Mouse (Mus musculus) myocyte (in vitro differentiated cells): ENCODE results near the gene Srp14. TPM values are rescaled to one million over a fixed set of nuclear protein-coding genes. Genes with fewer than 3 reads are reported as not detected.

Experiments used
- H3K27me3 ChIP-seq: one replicate; pipeline ENCODE4 v1.6.1; 2011; ENCODE audit not compliant: control insufficient read depth, insufficient read depth, insufficient read length
- H3K36me3 ChIP-seq: one replicate; pipeline ENCODE4 v1.6.1; 2011; ENCODE audit not compliant: control insufficient read depth, insufficient read depth
- H3K4me2 ChIP-seq: one replicate; pipeline ENCODE4 v1.6.1; 2011; ENCODE audit warnings: low read depth, control low read depth
- H3K4me3 ChIP-seq: one replicate; pipeline ENCODE4 v1.5.1; 2011; ENCODE audit warnings: mild to moderate bottlenecking, control low read depth, moderate library complexity
- H3K79me2 ChIP-seq: one replicate; pipeline ENCODE4 v1.6.1; 2011; ENCODE audit not compliant: control insufficient read depth, insufficient read depth
- H3ac ChIP-seq: one replicate; pipeline ENCODE4 v1.6.1; 2011; ENCODE audit not compliant: control insufficient read depth, insufficient read length
- CEBPB ChIP-seq: IDR thresholded peaks from 2 replicates; pipeline ENCODE4 v1.6.1; 2011; ENCODE audit warnings: mild to moderate bottlenecking, moderate library complexity; ENCODE audit not compliant: poor library complexity, insufficient read depth, severe bottlenecking
- E2F4 ChIP-seq: IDR thresholded peaks from one replicate; pipeline ENCODE4 v1.6.1; 2011; ENCODE audit warnings: mild to moderate bottlenecking, control low read depth, moderate library complexity; ENCODE audit not compliant: insufficient read depth
- MAX ChIP-seq: IDR thresholded peaks from one replicate; pipeline ENCODE4 v1.6.1; 2011; ENCODE audit warnings: low read depth, mild to moderate bottlenecking, control low read depth
- MYOD1 ChIP-seq, 3 experiments: IDR thresholded peaks; one replicate each; pipeline ENCODE4 v1.6.1; 2011; ENCODE audit warnings: control low read depth in 2 of 3, low read depth in 2 of 3, mild to moderate bottlenecking in 2 of 3, moderate library complexity in 1 of 3; ENCODE audit not compliant: insufficient read length in 2 of 3, control insufficient read depth in 1 of 3
- MYOG ChIP-seq, 3 experiments: IDR thresholded peaks; one replicate each; pipeline ENCODE4 v1.6.1; 2011; ENCODE audit warnings: control low read depth in 2 of 3, low read depth in 2 of 3, mild to moderate bottlenecking in 2 of 3; ENCODE audit not compliant: insufficient read length in 2 of 3, control insufficient read depth in 1 of 3, insufficient read depth in 1 of 3
- POLR2A ChIP-seq: IDR thresholded peaks from one replicate; pipeline ENCODE4 v1.6.1; 2011; ENCODE audit warnings: low read depth, mild to moderate bottlenecking, control low read depth, moderate library complexity; ENCODE audit not compliant: insufficient read length
- POLR2AphosphoS2 ChIP-seq: IDR thresholded peaks from one replicate; pipeline ENCODE4 v1.6.1; 2011; ENCODE audit warnings: low read depth, control low read depth; ENCODE audit not compliant: insufficient read length
- REST ChIP-seq: IDR thresholded peaks from one replicate; pipeline ENCODE4 v1.6.1; 2011; ENCODE audit warnings: mild to moderate bottlenecking, control low read depth, moderate library complexity; ENCODE audit not compliant: insufficient read depth, insufficient read length
- SRF ChIP-seq: IDR thresholded peaks from one replicate; pipeline ENCODE4 v1.6.1; 2011; ENCODE audit warnings: low read depth; ENCODE audit not compliant: control insufficient read depth, insufficient read length
- TCF12 ChIP-seq: IDR thresholded peaks from one replicate; pipeline ENCODE4 v1.6.1; 2011; ENCODE audit warnings: mild to moderate bottlenecking, control low read depth; ENCODE audit not compliant: poor library complexity, insufficient read depth, severe bottlenecking
- TCF3 ChIP-seq: IDR thresholded peaks from one replicate; pipeline ENCODE4 v1.6.1; 2011; ENCODE audit warnings: low read depth, control low read depth; ENCODE audit not compliant: insufficient read length
- USF1 ChIP-seq: IDR thresholded peaks from one replicate; pipeline ENCODE4 v1.6.1; 2011; ENCODE audit warnings: low read depth, mild to moderate bottlenecking, control low read depth, moderate library complexity
- polyA plus RNA-seq: library from polyadenylated mRNA; unstranded; fragments of >200 nt; fragmentation: generic; extraction: Trizol; gene quantifications from one replicate; pipeline ENCODE4 v1.2.1, GENCODE M21; 2012; ENCODE audit warnings: missing spikeins

Srp14 gene
- polyA plus RNA-seq, 1 experiment: 311 TPM

DNA sequence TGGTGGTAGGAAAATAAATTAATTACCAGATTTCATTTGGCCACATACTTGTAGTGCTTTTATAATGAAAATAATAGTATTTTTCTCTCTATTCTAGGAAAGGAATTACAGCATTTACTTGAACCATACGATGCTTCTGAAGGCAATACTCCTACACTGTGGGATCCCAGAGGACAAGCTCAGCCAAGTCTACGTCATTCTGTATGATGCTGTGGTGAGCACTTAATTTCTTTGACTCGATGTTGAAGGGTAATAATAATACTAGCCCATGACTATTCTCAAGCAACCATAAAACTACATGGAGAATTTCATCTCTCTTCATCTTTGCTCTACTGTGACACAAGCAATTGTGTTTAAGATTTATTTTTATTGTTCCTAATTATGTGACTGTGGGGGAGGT lies 22.5 kb downstream of the Srp14 start:
- Histone ChIP-seq H3K4me2 (no peak overlapping the region), H3K4me3 (no peak overlapping the region), H3K36me3 (no peaks in the 10 kb centered on the region), H3K79me2 (no peaks in the 10 kb centered on the region), H3K27me3 (no peaks in the 10 kb centered on the region), H3ac (no peak overlapping the region)
- TF ChIP-seq TCF3 (no peak), MAX (no peak), POLR2A (no peak), E2F4 (no peak), MYOD1 (IDR thresholded peaks at IDR 0.05; ENCODE audit: control insufficient read depth in 1 of 3, insufficient read length in 2 of 3, low read depth in 2 of 3) (no peak), POLR2AphosphoS2 (no peak), REST (no peak), TCF12 (no peak), MYOG (IDR thresholded peaks at IDR 0.05; ENCODE audit: control insufficient read depth in 1 of 3, insufficient read depth in 1 of 3, insufficient read length in 2 of 3, low read depth in 2 of 3) (no peak), USF1 (no peak), CEBPB (no peak), SRF (no peak)

DNA sequence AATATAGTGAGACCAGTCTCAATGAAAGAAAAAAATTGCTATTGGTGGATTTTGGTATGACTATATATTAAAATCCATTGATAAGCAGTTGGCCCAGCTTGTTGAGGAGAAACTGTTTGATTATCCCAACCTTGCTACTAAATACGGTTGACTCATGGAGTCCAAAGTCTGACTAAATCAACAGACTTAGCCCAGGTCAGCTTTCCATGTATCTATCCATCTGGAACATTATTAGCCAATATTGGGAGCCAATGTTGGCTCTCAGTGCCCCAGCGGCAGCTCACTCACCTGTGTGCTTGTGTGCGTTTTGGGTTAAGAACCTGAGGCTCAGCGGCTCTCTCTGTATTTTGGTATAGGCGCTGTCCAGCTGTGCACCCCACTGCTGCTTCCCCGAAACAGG lies 28.5 kb downstream of the Srp14 start:
- Histone ChIP-seq H3K4me3 (no peak overlapping the region), H3K36me3 (no peaks in the 10 kb centered on the region), H3K27me3 (no peaks in the 10 kb centered on the region), H3ac (no peak overlapping the region), H3K4me2 (no peak overlapping the region), H3K79me2 (no peaks in the 10 kb centered on the region)
- no peak for TF ChIP-seq POLR2AphosphoS2

DNA sequence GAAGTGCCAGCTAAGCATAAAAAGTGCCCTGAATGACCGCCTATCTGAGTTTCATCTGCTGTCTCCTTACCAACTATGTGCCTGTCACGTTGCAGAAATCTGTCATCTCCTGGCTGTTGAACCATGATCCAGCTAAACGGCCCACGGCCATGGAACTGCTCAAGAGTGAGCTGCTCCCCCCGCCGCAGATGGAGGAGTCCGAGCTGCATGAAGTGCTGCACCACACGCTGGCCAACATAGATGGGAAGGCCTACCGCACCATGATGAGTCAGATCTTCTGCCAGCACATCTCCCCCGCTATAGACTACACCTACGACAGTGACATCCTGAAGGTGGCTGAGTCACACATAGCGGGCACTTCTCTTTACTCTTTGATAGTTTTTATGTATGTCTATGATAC lies 31.3 kb downstream of the Srp14 start:
- H3K79me2 ChIP-seq: no peaks in the 10 kb centered on the region
- TF ChIP-seq TCF12 (no peak), SRF (no peak), CEBPB (no peak), MAX (no peak), TCF3 (no peak), MYOG (IDR thresholded peaks at IDR 0.05; ENCODE audit: control insufficient read depth in 1 of 3, insufficient read depth in 1 of 3, insufficient read length in 2 of 3, low read depth in 2 of 3) (no peak), POLR2A (no peak), POLR2AphosphoS2 (no peak), REST (no peak), E2F4 (no peak), USF1 (no peak), MYOD1 (IDR thresholded peaks at IDR 0.05; ENCODE audit: control insufficient read depth in 1 of 3, insufficient read length in 2 of 3, low read depth in 2 of 3) (no peak)
- H3K4me3 ChIP-seq: no peak overlapping the region
- no peaks in the 10 kb centered on the region for H3K27me3 ChIP-seq
- peaks cover 5% of the 10 kb centered on the region for H3K36me3 ChIP-seq
- no peak overlapping the region for H3K4me2 ChIP-seq
- no peak overlapping the region for H3ac ChIP-seq

DNA sequence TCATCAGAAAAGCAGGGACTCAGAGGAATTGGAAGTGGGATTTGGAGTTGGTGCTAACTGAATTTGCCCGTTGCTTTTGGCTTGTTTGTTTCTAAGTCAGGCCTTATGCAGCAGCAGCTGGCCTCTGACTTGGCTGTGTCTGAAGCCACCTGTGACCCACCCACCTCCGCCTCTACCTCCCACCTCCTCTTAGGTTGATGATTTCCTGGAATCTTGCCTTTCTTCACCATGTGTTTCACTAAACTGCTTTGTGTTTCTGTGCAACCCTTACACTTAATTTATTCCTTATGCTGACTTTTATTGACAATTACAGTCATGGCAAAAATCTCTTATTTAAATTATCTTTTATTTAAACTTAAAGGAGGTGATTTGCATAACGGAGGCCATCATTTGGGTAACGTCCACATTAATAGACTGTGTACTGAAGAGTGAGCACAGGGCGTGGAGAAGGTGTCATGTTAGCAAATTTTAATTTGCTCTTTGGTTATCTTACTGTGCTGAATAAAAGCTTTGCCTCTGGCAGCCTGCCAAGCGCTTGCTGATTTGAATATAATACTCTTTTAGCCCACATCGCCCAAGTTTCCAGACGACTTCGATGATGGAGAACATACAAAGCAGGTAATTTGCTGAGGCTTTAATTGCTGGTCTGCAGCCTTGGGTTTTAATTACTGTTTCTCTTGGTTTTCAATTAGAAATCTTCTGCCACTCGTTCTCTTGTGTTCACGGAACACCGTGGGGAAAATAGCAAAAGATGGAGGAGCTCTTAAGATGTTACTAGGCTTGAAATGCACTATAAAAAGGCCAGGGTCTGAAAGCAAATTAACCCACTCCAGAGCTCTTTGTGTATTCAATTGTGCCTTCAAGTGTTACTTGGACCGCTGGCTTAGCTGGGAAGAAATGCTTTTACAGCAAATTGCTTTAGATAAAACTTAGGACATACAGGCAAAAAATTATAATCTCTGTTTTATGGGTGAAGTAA lies 33.5 kb downstream of the Srp14 start:
- Histone ChIP-seq H3ac (no peak overlapping the region), H3K4me2 (no peak overlapping the region), H3K4me3 (no peak overlapping the region), H3K27me3 (no peaks in the 10 kb centered on the region), H3K79me2 (no peaks in the 10 kb centered on the region), H3K36me3 (peaks cover 5% of the 10 kb centered on the region)
- TF ChIP-seq TCF12 (no peak), POLR2A (no peak), MAX (no peak), MYOG (IDR thresholded peaks at IDR 0.05; ENCODE audit: control insufficient read depth in 1 of 3, insufficient read depth in 1 of 3, insufficient read length in 2 of 3, low read depth in 2 of 3) (no peak), POLR2AphosphoS2 (no peak), CEBPB (no peak), MYOD1 (IDR thresholded peaks at IDR 0.05; ENCODE audit: control insufficient read depth in 1 of 3, insufficient read length in 2 of 3, low read depth in 2 of 3) (no peak), TCF3 (no peak), SRF (no peak), REST (no peak), USF1 (no peak), E2F4 (no peak)

DNA sequence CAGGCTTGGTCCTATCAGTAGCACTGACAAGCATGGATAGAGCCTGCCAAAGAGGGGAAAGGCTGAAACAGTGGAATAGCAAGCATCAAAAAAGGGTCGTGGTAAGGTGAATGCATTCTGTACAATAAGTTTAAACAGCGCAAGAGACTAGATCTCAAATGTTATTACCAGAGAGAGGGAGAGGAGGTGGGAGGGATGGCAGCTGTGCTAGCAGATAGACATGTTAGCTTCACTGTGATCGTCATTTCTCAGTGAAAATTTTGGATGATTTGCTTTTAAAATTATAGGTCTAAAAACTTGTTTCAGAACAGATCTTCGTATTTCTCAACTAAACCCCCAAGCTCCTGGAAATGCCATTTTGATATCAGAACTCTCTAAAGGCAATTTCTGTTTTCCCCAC lies 36.8 kb downstream of the Srp14 start:
- Histone ChIP-seq H3K27me3 (no peaks in the 10 kb centered on the region), H3K4me2 (no peak overlapping the region), H3K36me3 (peaks cover 5% of the 10 kb centered on the region), H3K79me2 (no peaks in the 10 kb centered on the region), H3K4me3 (no peak overlapping the region), H3ac (no peak overlapping the region)
- TF ChIP-seq POLR2AphosphoS2: no peak
- no peak for TF ChIP-seq REST
- no peak for TF ChIP-seq TCF3
- no peak for TF ChIP-seq USF1
- TF ChIP-seq SRF: no peak
- no peak for TF ChIP-seq POLR2A
- no peak for TF ChIP-seq MYOG (IDR thresholded peaks at IDR 0.05; ENCODE audit: control insufficient read depth in 1 of 3, insufficient read depth in 1 of 3, insufficient read length in 2 of 3, low read depth in 2 of 3)
- no peak for TF ChIP-seq MYOD1 (IDR thresholded peaks at IDR 0.05; ENCODE audit: control insufficient read depth in 1 of 3, insufficient read length in 2 of 3, low read depth in 2 of 3)
- TF ChIP-seq CEBPB: no peak
- no peak for TF ChIP-seq E2F4
- TF ChIP-seq MAX: no peak
- no peak for TF ChIP-seq TCF12
